Mouse (Mus musculus): ENCODE data around the gene Fanca. TPM values are rescaled to one million over a fixed set of nuclear protein-coding genes. Genes with fewer than 3 reads are reported as not detected.

Gene Fanca
- polyA plus RNA-seq (2012; rRNA removed) (22.8 and 24.6 TPM in 2 replicates), polyA plus RNA-seq (2014; fragmentation: Nextera tagmentation; extraction: Ambion mirVana) (17.3 and 19.4 TPM in 2 replicates)

DNA sequence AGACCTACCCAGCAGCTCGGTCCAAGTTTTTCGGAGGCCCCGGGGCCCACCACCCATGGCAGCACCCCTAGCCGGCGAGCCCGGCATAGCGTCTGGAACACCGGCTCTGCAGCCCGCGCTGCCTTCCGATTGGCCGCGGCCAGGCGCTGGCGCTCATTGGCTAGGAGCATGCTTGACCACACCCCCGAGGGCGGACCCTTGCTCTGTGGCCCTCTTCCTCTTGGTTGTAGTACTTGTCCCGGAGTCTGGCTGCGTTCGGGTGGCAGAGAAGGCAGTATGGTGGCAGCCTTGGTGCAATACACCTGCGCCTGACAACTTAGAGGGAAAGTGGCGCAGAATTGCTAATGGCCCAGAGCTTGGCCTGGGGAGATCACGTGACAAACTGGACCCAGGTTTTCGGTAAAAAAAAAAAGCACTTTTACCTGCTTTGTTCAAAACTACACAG, at the start of gene Fanca:
Gene Fanca (minus strand): TSS at position 110 of the 445 bp plus-strand sequence.
- peak; percentile 90 to 93 (median 92) for DNase-seq (ENCODE audit: low read depth in 3 of 3, low spot score in 3 of 3)
- Histone ChIP-seq H3K4me3 (ENCODE audit: insufficient read depth in 1 of 2, low read depth in 2 of 2, low read length in 2 of 2) (peak within 1 kb of the TSS; percentile 68), H3K4me1 (replicated peaks; ENCODE audit: control insufficient read depth in 2 of 2, insufficient read depth in 2 of 2, low read length in 1 of 2) (peaks cover 9 to 15% of the 10 kb centered on the region in 2 experiments), H3K27me3 (ENCODE audit: control insufficient read depth, insufficient read depth, low read length) (no peaks in the 10 kb centered on the region), H3K9ac (replicated peaks) (peak within 1 kb of the TSS; percentile 79), H3K4me2 (ENCODE audit: low read depth) (peak within 1 kb of the TSS; percentile 92), H3K36me3 (replicated peaks; ENCODE audit: control insufficient read depth, insufficient read depth, low read depth) (no peaks in the 10 kb centered on the region), H3K9me3 (ENCODE audit: control insufficient read depth, low read length) (no peaks in the 10 kb centered on the region), H3K27ac (peak within 1 kb of the TSS; percentile 39)
- under 1% methylated on average over 24 of the region's 24 CpGs for WGBS (ENCODE audit: insufficient replicate concordance)
- no peak for TF ChIP-seq EP300 (IDR thresholded peaks at IDR 0.05; ENCODE audit: low read depth)
- peak; percentile 65 for TF ChIP-seq CTCF (IDR thresholded peaks at IDR 0.05; ENCODE audit: low read depth)
- ATAC-seq (ENCODE audit: insufficient read depth) = peak; percentile 99

DNA sequence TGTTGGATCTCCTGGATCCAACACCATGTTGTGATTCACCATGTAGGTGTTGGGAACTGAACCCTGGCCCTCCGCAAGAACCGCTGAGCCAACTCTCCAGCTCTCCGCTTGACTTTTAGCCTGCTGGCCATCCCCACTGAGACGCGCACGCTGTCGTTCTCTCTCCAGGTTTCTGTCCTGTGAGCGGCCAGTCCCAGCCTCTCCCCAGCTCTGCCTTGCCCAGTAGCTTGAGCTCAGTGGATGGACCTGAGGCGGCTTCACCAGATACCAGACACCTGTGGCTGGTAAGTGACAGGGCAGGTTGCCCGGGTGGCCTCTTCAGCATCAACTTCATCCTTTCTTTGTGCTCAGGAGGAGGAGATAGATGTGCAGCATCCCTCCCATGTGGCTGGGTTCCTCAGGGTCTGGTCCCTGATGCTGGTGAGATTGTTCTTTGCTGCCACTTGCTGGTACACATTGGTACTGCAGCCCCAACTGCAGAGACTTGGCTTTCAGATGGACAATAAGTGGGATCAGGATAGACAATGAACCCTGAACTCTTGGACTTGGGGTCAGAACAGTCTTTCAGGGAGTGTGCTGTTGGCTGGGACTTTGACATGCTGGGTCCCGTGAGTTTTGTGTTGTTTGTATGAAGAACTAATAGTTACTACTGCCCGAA, 42.8 kb upstream of the Fanca start:
- DNase-seq (ENCODE audit: low read depth in 3 of 3, low spot score in 3 of 3) = peak in 2 of 3 experiments; percentile 50 to 51
- Histone ChIP-seq H3K27ac (no peak overlapping the region), H3K4me2 (ENCODE audit: low read depth) (no peak overlapping the region), H3K27me3 (ENCODE audit: control insufficient read depth, insufficient read depth, low read length) (no peaks in the 10 kb centered on the region), H3K4me3 (ENCODE audit: insufficient read depth in 1 of 2, low read depth in 2 of 2, low read length in 2 of 2) (no peak overlapping the region), H3K36me3 (replicated peaks; ENCODE audit: control insufficient read depth, insufficient read depth, low read depth) (no peaks in the 10 kb centered on the region), H3K9ac (replicated peaks) (no peak overlapping the region), H3K4me1 (replicated peaks; ENCODE audit: control insufficient read depth in 2 of 2, insufficient read depth in 2 of 2, low read length in 1 of 2) (no peaks in the 10 kb centered on the region), H3K9me3 (ENCODE audit: control insufficient read depth, low read length) (no peaks in the 10 kb centered on the region)
- peak; percentile 55; the same call in 1 of the 2 replicates for ATAC-seq (ENCODE audit: insufficient read depth)
- TF ChIP-seq CTCF (IDR thresholded peaks at IDR 0.05; ENCODE audit: low read depth) (peak; percentile 97), EP300 (IDR thresholded peaks at IDR 0.05; ENCODE audit: low read depth) (no peak)
- WGBS (ENCODE audit: insufficient replicate concordance) = 44% methylated on average over 12 of the region's 12 CpGs

DNA sequence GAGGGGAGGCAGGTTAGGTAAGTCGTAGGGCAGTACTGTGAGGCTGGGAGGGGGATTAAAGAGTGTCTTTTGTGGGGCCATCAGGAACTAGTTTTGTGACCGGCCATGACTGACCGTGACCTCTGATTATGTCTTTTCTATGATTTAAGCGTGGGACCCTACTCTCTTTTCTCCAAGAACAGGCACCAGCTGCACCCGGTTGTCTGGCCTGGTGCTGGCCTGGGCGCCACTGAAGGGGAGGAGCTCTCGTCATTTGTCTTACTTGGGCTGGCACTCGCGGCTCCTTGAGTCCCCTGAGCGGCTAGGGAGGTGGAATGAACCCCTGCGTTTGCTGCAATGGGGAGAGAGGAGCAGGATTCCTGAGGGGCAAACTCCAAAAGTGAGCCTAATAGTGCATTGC, 34.8 kb upstream of the Fanca start:
- no peak overlapping the region for H3K4me2 ChIP-seq (ENCODE audit: low read depth)
- no peaks in the 10 kb centered on the region for H3K9me3 ChIP-seq (ENCODE audit: control insufficient read depth, low read length)
- no peaks in the 10 kb centered on the region; the same call in none of the 2 replicates for H3K27me3 ChIP-seq (ENCODE audit: control insufficient read depth, insufficient read depth, low read length)
- H3K4me1 ChIP-seq (replicated peaks; ENCODE audit: control insufficient read depth in 2 of 2, insufficient read depth in 2 of 2, low read length in 1 of 2) = peaks cover 0 to 9% of the 10 kb centered on the region in 2 experiments; a peak in 2 of 4 replicates
- H3K36me3 ChIP-seq (replicated peaks; ENCODE audit: control insufficient read depth, insufficient read depth, low read depth) = no peaks in the 10 kb centered on the region
- WGBS (ENCODE audit: insufficient replicate concordance) = 48% methylated on average over 11 of the region's 11 CpGs
- H3K27ac ChIP-seq = no peak overlapping the region
- no peak overlapping the region for H3K4me3 ChIP-seq (ENCODE audit: insufficient read depth in 1 of 2, low read depth in 2 of 2, low read length in 2 of 2)
- DNase-seq (ENCODE audit: low read depth in 3 of 3, low spot score in 3 of 3) (no peak), ATAC-seq (ENCODE audit: insufficient read depth) (no peak)
- TF ChIP-seq EP300 (IDR thresholded peaks at IDR 0.05; ENCODE audit: low read depth) (no peak), CTCF (IDR thresholded peaks at IDR 0.05; ENCODE audit: low read depth) (no peak)
- no peak overlapping the region for H3K9ac ChIP-seq (replicated peaks)

DNA sequence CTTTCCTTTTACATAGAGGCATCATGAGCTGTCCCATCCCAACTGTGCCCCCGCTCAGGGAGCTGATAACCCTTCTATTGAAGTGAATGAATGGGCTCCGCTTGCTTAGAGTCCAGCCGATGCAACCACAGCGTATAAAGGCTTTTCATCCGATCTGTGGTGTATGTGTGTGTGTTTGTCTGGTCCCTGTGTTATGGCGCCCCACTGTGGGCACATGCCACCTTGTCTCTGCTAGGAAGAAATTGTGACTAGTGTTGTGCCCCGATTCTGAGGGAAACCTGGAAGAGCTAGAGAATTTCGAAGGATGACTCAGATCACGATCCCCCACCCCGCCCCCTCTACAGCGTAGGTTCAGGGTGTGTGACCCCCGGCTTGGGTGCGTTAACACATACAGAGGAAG, 34.4 kb upstream of the Fanca start:
- no peaks in the 10 kb centered on the region for H3K9me3 ChIP-seq (ENCODE audit: control insufficient read depth, low read length)
- no peak overlapping the region for H3K9ac ChIP-seq (replicated peaks)
- H3K36me3 ChIP-seq (replicated peaks; ENCODE audit: control insufficient read depth, insufficient read depth, low read depth) = no peaks in the 10 kb centered on the region
- H3K4me1 ChIP-seq (replicated peaks; ENCODE audit: control insufficient read depth in 2 of 2, insufficient read depth in 2 of 2, low read length in 1 of 2) = peaks cover 0 to 13% of the 10 kb centered on the region in 2 experiments; a peak in 2 of 4 replicates
- no peaks in the 10 kb centered on the region; the same call in none of the 2 replicates for H3K27me3 ChIP-seq (ENCODE audit: control insufficient read depth, insufficient read depth, low read length)
- ATAC-seq (ENCODE audit: insufficient read depth) = no peak
- H3K4me2 ChIP-seq (ENCODE audit: low read depth) = no peak overlapping the region
- WGBS (ENCODE audit: insufficient replicate concordance) = 48% methylated on average over 13 of the region's 13 CpGs
- TF ChIP-seq EP300 (IDR thresholded peaks at IDR 0.05; ENCODE audit: low read depth) (no peak), CTCF (IDR thresholded peaks at IDR 0.05; ENCODE audit: low read depth) (peak; percentile 75)
- no peak overlapping the region for H3K27ac ChIP-seq
- H3K4me3 ChIP-seq (ENCODE audit: insufficient read depth in 1 of 2, low read depth in 2 of 2, low read length in 2 of 2) = no peak overlapping the region
- DNase-seq (ENCODE audit: low read depth in 3 of 3, low spot score in 3 of 3) = no peak

DNA sequence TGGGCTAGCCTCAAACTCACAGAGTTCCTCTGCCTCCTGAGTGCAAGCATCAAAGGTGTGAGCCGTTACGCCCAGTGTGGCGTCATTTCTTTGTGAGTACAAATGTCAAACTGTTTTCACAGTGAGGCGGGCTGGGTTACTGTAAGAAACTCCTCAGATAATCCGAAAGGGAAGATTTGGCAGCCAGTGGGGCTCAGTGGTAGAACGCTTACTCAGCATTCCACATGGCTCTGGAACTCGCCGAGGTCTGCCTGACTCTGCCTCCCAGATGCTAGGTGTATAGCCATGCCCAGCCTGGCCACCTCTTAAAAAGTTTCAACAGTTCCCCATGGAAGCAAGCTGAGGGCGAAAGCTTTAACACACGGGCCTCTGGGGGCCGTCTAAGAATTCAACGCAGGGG, 33.7 kb upstream of the Fanca start:
- H3K9ac ChIP-seq (replicated peaks) = no peak overlapping the region
- no peak overlapping the region for H3K4me2 ChIP-seq (ENCODE audit: low read depth)
- H3K36me3 ChIP-seq (replicated peaks; ENCODE audit: control insufficient read depth, insufficient read depth, low read depth) = no peaks in the 10 kb centered on the region
- no peak overlapping the region for H3K27ac ChIP-seq
- H3K9me3 ChIP-seq (ENCODE audit: control insufficient read depth, low read length) = no peaks in the 10 kb centered on the region
- H3K4me3 ChIP-seq (ENCODE audit: insufficient read depth in 1 of 2, low read depth in 2 of 2, low read length in 2 of 2) = no peak overlapping the region
- H3K27me3 ChIP-seq (ENCODE audit: control insufficient read depth, insufficient read depth, low read length) = no peaks in the 10 kb centered on the region; the same call in none of the 2 replicates
- ATAC-seq (ENCODE audit: insufficient read depth) (no peak), DNase-seq (ENCODE audit: low read depth in 3 of 3, low spot score in 3 of 3) (no peak)
- TF ChIP-seq EP300 (IDR thresholded peaks at IDR 0.05; ENCODE audit: low read depth) (no peak), CTCF (IDR thresholded peaks at IDR 0.05; ENCODE audit: low read depth) (no peak)
- peaks cover 2 to 15% of the 10 kb centered on the region in 2 experiments; a peak in 3 of 4 replicates for H3K4me1 ChIP-seq (replicated peaks; ENCODE audit: control insufficient read depth in 2 of 2, insufficient read depth in 2 of 2, low read length in 1 of 2)
- WGBS (ENCODE audit: insufficient replicate concordance) = 70% methylated on average over 12 of the region's 12 CpGs

All from liver, embryonic 14.5 days (tissue).